Mouse (Mus musculus): ENCODE measurements at regions not wholly inside any gene's neighbourhood (a gene's known extent, or its start where the extent isn't known, plus 50 kb on each side); places are given as distances from the start of the nearest gene placed in this dataset.

- TF ChIP-seq CTCF (IDR thresholded peaks at IDR 0.05; ENCODE audit: low read depth, low read length) (no peak), GATA1 (IDR thresholded peaks at IDR 0.05; ENCODE audit: borderline replicate concordance, low read length) (no peak), POLR2AphosphoS5 (IDR thresholded peaks at IDR 0.05; ENCODE audit: insufficient replicate concordance, low read depth, low read length) (no peak)
These were observed 348.5 kb upstream of the Adgrl2 start for GRCm38 (mm10) chr3:149338684-149339373.
